Mouse (Mus musculus): ENCODE data around the gene Cyp2g1. TPM values are rescaled to one million over a fixed set of nuclear protein-coding genes. Genes with fewer than 3 reads are reported as not detected.
"Not testable (repeated sequence)": the region's sequence is repeated elsewhere in the genome, so short reads cannot be mapped to it uniquely, and the experiment has no call there.

Cyp2g1 gene
- polyA plus RNA-seq, 1 experiment from 2014 or later, result not detected

GRCm38 (mm10) chr7:26780998-26781766 is 27.5 kb upstream of the Cyp2g1 start:
- Histone ChIP-seq H3K4me1 (ENCODE audit: control insufficient read depth, insufficient read depth, low read length) (no peaks in the 10 kb centered on the region), H3K36me3 (ENCODE audit: control insufficient read depth, insufficient read depth, low read length) (no peaks in the 10 kb centered on the region), H3K9ac (ENCODE audit: low read depth, low read length) (no peak overlapping the region), H3K4me3 (ENCODE audit: low read length) (no peak overlapping the region), H3K27ac (ENCODE audit: low read depth, low read length) (no peak overlapping the region), H3K9me3 (ENCODE audit: control insufficient read depth, low read length) (no peaks in the 10 kb centered on the region), H3K27me3 (ENCODE audit: control insufficient read depth, insufficient read depth, low read length) (no peaks in the 10 kb centered on the region), H3K4me2 (replicated peaks; ENCODE audit: low read depth, low read length) (no peak overlapping the region)
- ATAC-seq (ENCODE audit: low FRiP score, low TSS enrichment), result no peak; the same call in 1 of the 2 replicates
- WGBS, result 18% methylated on average over 8 of the region's 8 CpGs

- no peak overlapping the region for H3K4me3 ChIP-seq (ENCODE audit: low read length)
- H3K4me2 ChIP-seq (replicated peaks; ENCODE audit: low read depth, low read length), result no peak overlapping the region
- no peaks in the 10 kb centered on the region for H3K4me1 ChIP-seq (ENCODE audit: control insufficient read depth, insufficient read depth, low read length)
- ATAC-seq (ENCODE audit: low FRiP score, low TSS enrichment), result peak; percentile 17; the same call in 1 of the 2 replicates
- H3K27me3 ChIP-seq (ENCODE audit: control insufficient read depth, insufficient read depth, low read length), result no peaks in the 10 kb centered on the region
- no peak overlapping the region for H3K27ac ChIP-seq (ENCODE audit: low read depth, low read length)
- H3K9ac ChIP-seq (ENCODE audit: low read depth, low read length), result no peak overlapping the region
- no peaks in the 10 kb centered on the region for H3K9me3 ChIP-seq (ENCODE audit: control insufficient read depth, low read length)
- H3K36me3 ChIP-seq (ENCODE audit: control insufficient read depth, insufficient read depth, low read length), result no peaks in the 10 kb centered on the region
- 30% methylated on average over 7 of the region's 8 CpGs for WGBS
These were observed 26.9 kb upstream of the Cyp2g1 start for GRCm38 (mm10) chr7:26781767-26782131.

- WGBS, result 75% methylated on average over 5 of the region's 5 CpGs
These were observed 25.5 kb upstream of the Cyp2g1 start for GRCm38 (mm10) chr7:26783163-26783562.

GRCm38 (mm10) chr7:26786013-26786412 is 22.7 kb upstream of the Cyp2g1 start:
- WGBS, result 55% methylated on average over 1 of the region's 1 CpGs
- not testable (repeated sequence) for H3K4me3 ChIP-seq (ENCODE audit: low read length); H3K36me3 ChIP-seq (ENCODE audit: control insufficient read depth, insufficient read depth, low read length); H3K27ac ChIP-seq (ENCODE audit: low read depth, low read length); H3K9ac ChIP-seq (ENCODE audit: low read depth, low read length); H3K9me3 ChIP-seq (ENCODE audit: control insufficient read depth, low read length); H3K4me2 ChIP-seq (replicated peaks; ENCODE audit: low read depth, low read length); H3K4me1 ChIP-seq (ENCODE audit: control insufficient read depth, insufficient read depth, low read length); H3K27me3 ChIP-seq (ENCODE audit: control insufficient read depth, insufficient read depth, low read length); ATAC-seq (ENCODE audit: low FRiP score, low TSS enrichment)

More at GRCm38 (mm10) chr7:26783163-26783562, 25.5 kb upstream of the Cyp2g1 start:
- Histone ChIP-seq H3K36me3 (ENCODE audit: control insufficient read depth, insufficient read depth, low read length) (no peaks in the 10 kb centered on the region), H3K27ac (ENCODE audit: low read depth, low read length) (no peak overlapping the region), H3K9ac (ENCODE audit: low read depth, low read length) (no peak overlapping the region), H3K4me1 (ENCODE audit: control insufficient read depth, insufficient read depth, low read length) (no peaks in the 10 kb centered on the region), H3K4me3 (ENCODE audit: low read length) (no peak overlapping the region), H3K9me3 (ENCODE audit: control insufficient read depth, low read length) (no peaks in the 10 kb centered on the region), H3K4me2 (replicated peaks; ENCODE audit: low read depth, low read length) (no peak overlapping the region), H3K27me3 (ENCODE audit: control insufficient read depth, insufficient read depth, low read length) (no peaks in the 10 kb centered on the region)
- ATAC-seq (ENCODE audit: low FRiP score, low TSS enrichment), result no peak

- Histone ChIP-seq H3K4me3 (ENCODE audit: low read length) (no peak overlapping the region), H3K36me3 (ENCODE audit: control insufficient read depth, insufficient read depth, low read length) (no peaks in the 10 kb centered on the region), H3K4me2 (replicated peaks; ENCODE audit: low read depth, low read length) (no peak overlapping the region), H3K4me1 (ENCODE audit: control insufficient read depth, insufficient read depth, low read length) (no peaks in the 10 kb centered on the region), H3K9ac (ENCODE audit: low read depth, low read length) (no peak overlapping the region), H3K9me3 (ENCODE audit: control insufficient read depth, low read length) (no peaks in the 10 kb centered on the region), H3K27ac (ENCODE audit: low read depth, low read length) (no peak overlapping the region), H3K27me3 (ENCODE audit: control insufficient read depth, insufficient read depth, low read length) (no peaks in the 10 kb centered on the region)
- WGBS, result 28% methylated on average over 6 of the region's 6 CpGs
- peak; percentile 80; the same call in 1 of the 2 replicates for ATAC-seq (ENCODE audit: low FRiP score, low TSS enrichment)
These were observed 18.7 kb upstream of the Cyp2g1 start for GRCm38 (mm10) chr7:26789984-26790383.

- no peaks in the 10 kb centered on the region for H3K27me3 ChIP-seq (ENCODE audit: control insufficient read depth, insufficient read depth, low read length)
- no peaks in the 10 kb centered on the region for H3K36me3 ChIP-seq (ENCODE audit: control insufficient read depth, insufficient read depth, low read length)
- no peak overlapping the region for H3K27ac ChIP-seq (ENCODE audit: low read depth, low read length)
- H3K4me1 ChIP-seq (ENCODE audit: control insufficient read depth, insufficient read depth, low read length), result no peaks in the 10 kb centered on the region
- ATAC-seq (ENCODE audit: low FRiP score, low TSS enrichment), result no peak
- H3K4me3 ChIP-seq (ENCODE audit: low read length), result no peak overlapping the region
- no peaks in the 10 kb centered on the region for H3K9me3 ChIP-seq (ENCODE audit: control insufficient read depth, low read length)
- H3K9ac ChIP-seq (ENCODE audit: low read depth, low read length), result no peak overlapping the region
- H3K4me2 ChIP-seq (replicated peaks; ENCODE audit: low read depth, low read length), result no peak overlapping the region
These were observed 8.6 kb upstream of the Cyp2g1 start for GRCm38 (mm10) chr7:26800104-26800503.

GRCm38 (mm10) chr7:26800996-26801395 is 7.7 kb upstream of the Cyp2g1 start:
- no peak overlapping the region for H3K9ac ChIP-seq (ENCODE audit: low read depth, low read length)

GRCm38 (mm10) chr7:26831556-26832292 is 23.0 kb downstream of the Cyp2g1 start:
- H3K9me3 ChIP-seq (ENCODE audit: control insufficient read depth, low read length); H3K4me3 ChIP-seq (ENCODE audit: low read length); H3K36me3 ChIP-seq (ENCODE audit: control insufficient read depth, insufficient read depth, low read length); H3K27ac ChIP-seq (ENCODE audit: low read depth, low read length); H3K27me3 ChIP-seq (ENCODE audit: control insufficient read depth, insufficient read depth, low read length); H3K9ac ChIP-seq (ENCODE audit: low read depth, low read length); H3K4me1 ChIP-seq (ENCODE audit: control insufficient read depth, insufficient read depth, low read length); H3K4me2 ChIP-seq (replicated peaks; ENCODE audit: low read depth, low read length); ATAC-seq (ENCODE audit: low FRiP score, low TSS enrichment): not testable (repeated sequence)
- 87% methylated on average over 9 of the region's 9 CpGs for WGBS

More at GRCm38 (mm10) chr7:26800996-26801395, 7.7 kb upstream of the Cyp2g1 start:
- Histone ChIP-seq H3K27me3 (ENCODE audit: control insufficient read depth, insufficient read depth, low read length) (no peaks in the 10 kb centered on the region), H3K4me3 (ENCODE audit: low read length) (no peak overlapping the region), H3K4me1 (ENCODE audit: control insufficient read depth, insufficient read depth, low read length) (no peaks in the 10 kb centered on the region), H3K9me3 (ENCODE audit: control insufficient read depth, low read length) (no peaks in the 10 kb centered on the region), H3K27ac (ENCODE audit: low read depth, low read length) (no peak overlapping the region), H3K36me3 (ENCODE audit: control insufficient read depth, insufficient read depth, low read length) (no peaks in the 10 kb centered on the region), H3K4me2 (replicated peaks; ENCODE audit: low read depth, low read length) (no peak overlapping the region)
- WGBS, result 96% methylated on average over 1 of the region's 1 CpGs
- ATAC-seq (ENCODE audit: low FRiP score, low TSS enrichment), result no peak

GRCm38 (mm10) chr7:26832668-26833067 is 24.0 kb downstream of the Cyp2g1 start:
- ATAC-seq (ENCODE audit: low FRiP score, low TSS enrichment), result peak; percentile 28
- not testable (repeated sequence) for H3K4me1 ChIP-seq (ENCODE audit: control insufficient read depth, insufficient read depth, low read length); H3K27ac ChIP-seq (ENCODE audit: low read depth, low read length); H3K4me2 ChIP-seq (replicated peaks; ENCODE audit: low read depth, low read length); H3K36me3 ChIP-seq (ENCODE audit: control insufficient read depth, insufficient read depth, low read length); H3K9ac ChIP-seq (ENCODE audit: low read depth, low read length); H3K9me3 ChIP-seq (ENCODE audit: control insufficient read depth, low read length); H3K27me3 ChIP-seq (ENCODE audit: control insufficient read depth, insufficient read depth, low read length); H3K4me3 ChIP-seq (ENCODE audit: low read length)
- 39% methylated on average over 7 of the region's 7 CpGs for WGBS

Data from kidney, embryonic 14.5 days (tissue).